Mouse (Mus musculus) stomach, embryonic 15.5 days (tissue): ENCODE measurements around the gene Aco1. TPM values are rescaled to one million over a fixed set of nuclear protein-coding genes. Genes with fewer than 3 reads are reported as not detected.

Experiments
- ATAC-seq: fragments of 200-750 bp; cut with Nextera tagmentation; 2 replicates; pipeline ENCODE4 v1.8.0; 2017; ENCODE audit warnings: low read depth, moderate number of reproducible peaks, moderate TSS enrichment; ENCODE audit not compliant: insufficient read depth, low FRiP score
- H3K27ac ChIP-seq: fragments of 300-500 bp; sonication (generic); 2 replicates; pipeline ENCODE4 v1.5.1; 2015; ENCODE audit warnings: mild to moderate bottlenecking, inconsistent platforms
- H3K27me3 ChIP-seq: fragments of 300-500 bp; sonication (generic); replicated peaks from 2 replicates; pipeline ENCODE4 v1.6.1; 2015; ENCODE audit warnings: inconsistent platforms
- H3K36me3 ChIP-seq: fragments of 300-500 bp; sonication (generic); 2 replicates; pipeline ENCODE4 v1.6.1; 2015; ENCODE audit warnings: inconsistent platforms
- H3K4me1 ChIP-seq: fragments of 300-500 bp; sonication (generic); 2 replicates; pipeline ENCODE4 v1.6.1; 2015; ENCODE audit warnings: inconsistent platforms
- H3K4me2 ChIP-seq: fragments of 300-500 bp; sonication (generic); 2 replicates; pipeline ENCODE4 v1.6.1; 2015; ENCODE audit warnings: mild to moderate bottlenecking, inconsistent platforms
- H3K4me3 ChIP-seq: fragments of 300-500 bp; sonication (generic); replicated peaks from 2 replicates; pipeline ENCODE4 v1.5.1; 2015; ENCODE audit warnings: inconsistent platforms
- H3K9ac ChIP-seq: fragments of 300-500 bp; sonication (generic); 2 replicates; pipeline ENCODE4 v1.6.1; 2015; ENCODE audit warnings: inconsistent platforms
- H3K9me3 ChIP-seq: fragments of 300-500 bp; sonication (generic); 2 replicates; pipeline ENCODE4 v1.6.1; 2016; ENCODE audit warnings: inconsistent platforms
- WGBS: fragments of 180-500 bp; shearing (Covaris S2); methylation state at CpG from one replicate; pipeline ENCODE4 v1.1.7; 2015; 5-methylcytosine and 5-hydroxymethylcytosine counted together
- polyA plus RNA-seq: library from polyadenylated mRNA; unstranded; fragments of >200 nt; fragmentation: Nextera tagmentation; extraction: Ambion mirVana; gene quantifications from 2 replicates; pipeline ENCODE4 v1.2.1, GENCODE M21; 2015

The Aco1 gene
- polyA plus RNA-seq, 1 experiment from 2014 or later: 55.0 TPM

DNA sequence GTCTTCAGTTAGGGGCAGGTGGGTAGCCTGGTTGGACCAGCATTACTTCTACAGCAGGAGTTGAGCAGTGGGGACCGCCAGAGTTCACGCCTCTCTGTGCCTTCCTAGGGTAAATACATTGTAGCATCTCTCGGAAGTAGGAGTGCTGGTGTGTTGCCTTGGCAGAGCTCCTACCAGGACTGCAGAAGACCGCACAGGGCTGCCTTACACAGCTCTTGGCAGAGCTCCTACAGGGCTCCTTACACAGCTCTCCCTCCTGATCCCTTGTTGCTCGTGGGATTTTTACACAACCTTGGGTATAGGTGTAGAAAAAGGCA is 15.3 kb downstream of the Aco1 start:
- H3K36me3 ChIP-seq: no peaks in the 10 kb centered on the region; the same call in 1 of the 2 replicates
- no peaks in the 10 kb centered on the region for H3K27me3 ChIP-seq
- ATAC-seq: no peak
- H3K4me2 ChIP-seq: no peak overlapping the region
- peaks cover 15% of the 10 kb centered on the region; the same call in 1 of the 2 replicates for H3K4me1 ChIP-seq
- WGBS: 80% methylated on average over 5 of the region's 5 CpGs
- no peak overlapping the region for H3K9ac ChIP-seq
- H3K4me3 ChIP-seq: no peak overlapping the region
- no peaks in the 10 kb centered on the region for H3K9me3 ChIP-seq
- H3K27ac ChIP-seq: no peak overlapping the region

DNA sequence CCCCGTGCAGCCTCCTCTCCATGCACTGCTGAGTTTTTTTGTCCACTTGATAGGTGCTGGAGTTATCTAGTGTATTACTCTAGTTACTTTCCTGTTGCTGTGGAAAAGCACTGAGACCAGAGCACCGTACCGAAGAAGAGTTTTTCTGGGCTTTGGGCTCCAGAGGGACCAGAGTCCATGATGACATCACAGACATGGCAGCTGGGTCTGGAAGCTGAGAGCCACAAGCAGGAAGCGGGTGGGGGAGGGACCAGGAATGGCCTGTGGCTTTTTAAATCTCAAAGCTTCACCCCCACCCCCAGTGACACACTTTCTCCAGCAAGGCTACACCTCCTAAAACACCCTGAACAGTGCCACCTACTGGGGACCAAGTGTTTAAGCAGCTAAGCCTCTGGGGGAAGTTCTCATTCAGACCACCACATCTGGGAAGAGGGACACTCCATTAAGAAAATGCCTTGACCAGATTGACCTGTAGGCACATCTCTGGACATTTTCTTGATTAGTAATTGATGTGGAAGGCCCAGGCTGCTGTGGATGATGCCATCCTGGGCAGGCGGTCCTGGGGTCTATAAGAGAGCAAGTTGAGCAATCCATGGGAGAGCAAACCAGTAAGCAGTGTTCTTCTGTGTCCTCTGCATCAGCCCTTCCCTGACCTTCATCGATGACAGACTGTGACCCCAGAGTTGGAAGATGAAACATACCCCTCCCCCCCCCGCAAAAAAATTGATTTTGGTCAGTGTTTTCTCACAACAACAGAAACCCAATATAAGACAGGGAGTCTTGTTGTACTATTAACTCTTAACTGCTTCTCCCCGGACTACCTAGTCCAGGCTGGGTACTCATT is 17.9 kb downstream of the Aco1 start:
- 93% methylated on average over 8 of the region's 8 CpGs for WGBS
- H3K4me1 ChIP-seq: peaks cover 10% of the 10 kb centered on the region; the same call in 1 of the 2 replicates
- no peaks in the 10 kb centered on the region for H3K9me3 ChIP-seq
- H3K9ac ChIP-seq: no peak overlapping the region
- no peak overlapping the region for H3K27ac ChIP-seq
- H3K27me3 ChIP-seq: no peaks in the 10 kb centered on the region
- no peak overlapping the region for H3K4me3 ChIP-seq
- no peak overlapping the region for H3K4me2 ChIP-seq
- peaks cover 3% of the 10 kb centered on the region; the same call in 1 of the 2 replicates for H3K36me3 ChIP-seq
- no peak for ATAC-seq

DNA sequence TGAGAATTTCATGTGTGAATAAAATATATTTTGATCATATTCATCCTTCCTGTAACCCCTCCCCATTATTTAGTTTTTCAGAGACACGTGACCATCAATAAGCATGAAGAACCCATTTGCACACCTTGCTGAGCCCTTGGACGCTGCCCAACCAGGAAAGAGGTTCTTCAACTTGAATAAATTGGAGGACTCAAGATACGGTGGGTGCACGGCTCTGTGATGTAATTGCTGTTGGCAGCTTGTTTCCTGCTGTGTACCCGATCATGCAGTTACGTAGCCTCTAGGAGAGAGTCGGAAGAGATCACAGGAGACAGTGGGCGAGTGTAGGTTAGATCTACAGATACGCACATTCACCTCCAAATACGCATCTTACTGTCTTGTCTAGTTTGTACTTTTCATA is 20.8 kb downstream of the Aco1 start:
- WGBS: 90% methylated on average over 10 of the region's 10 CpGs
- no peak for ATAC-seq
- no peak overlapping the region for H3K4me3 ChIP-seq
- H3K27me3 ChIP-seq: no peaks in the 10 kb centered on the region
- no peak overlapping the region for H3K27ac ChIP-seq
- no peak overlapping the region for H3K9ac ChIP-seq
- peaks cover 3% of the 10 kb centered on the region; the same call in 1 of the 2 replicates for H3K36me3 ChIP-seq
- no peaks in the 10 kb centered on the region for H3K4me1 ChIP-seq
- no peak overlapping the region for H3K4me2 ChIP-seq
- H3K9me3 ChIP-seq: no peaks in the 10 kb centered on the region

DNA sequence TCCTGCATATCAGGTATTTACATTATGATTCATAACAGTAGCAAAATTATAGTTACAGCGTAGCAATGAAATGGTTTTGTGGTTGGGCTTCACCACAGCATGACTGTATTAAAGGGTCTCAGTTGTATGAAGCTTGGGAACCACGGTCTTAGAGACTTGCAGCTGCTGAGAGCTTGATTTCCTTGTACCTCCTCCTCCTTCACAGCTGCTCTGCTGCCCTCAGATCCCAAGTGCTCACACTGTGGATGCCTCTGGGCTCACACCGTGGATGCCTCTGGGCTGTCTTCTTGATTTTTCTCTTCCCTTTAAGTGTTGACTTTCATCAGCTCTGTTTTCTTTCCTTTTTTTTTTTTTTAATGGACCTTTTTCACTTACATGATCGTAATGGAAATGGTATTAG is 28.6 kb downstream of the Aco1 start:
- no peak overlapping the region for H3K4me3 ChIP-seq
- 86% methylated on average over 4 of the region's 4 CpGs for WGBS
- H3K9me3 ChIP-seq: no peaks in the 10 kb centered on the region
- peaks cover 16% of the 10 kb centered on the region; the same call in 1 of the 2 replicates for H3K36me3 ChIP-seq
- no peak overlapping the region for H3K27ac ChIP-seq
- ATAC-seq: no peak
- H3K4me1 ChIP-seq: no peaks in the 10 kb centered on the region
- no peak overlapping the region for H3K4me2 ChIP-seq
- H3K27me3 ChIP-seq: no peaks in the 10 kb centered on the region
- H3K9ac ChIP-seq: no peak overlapping the region

DNA sequence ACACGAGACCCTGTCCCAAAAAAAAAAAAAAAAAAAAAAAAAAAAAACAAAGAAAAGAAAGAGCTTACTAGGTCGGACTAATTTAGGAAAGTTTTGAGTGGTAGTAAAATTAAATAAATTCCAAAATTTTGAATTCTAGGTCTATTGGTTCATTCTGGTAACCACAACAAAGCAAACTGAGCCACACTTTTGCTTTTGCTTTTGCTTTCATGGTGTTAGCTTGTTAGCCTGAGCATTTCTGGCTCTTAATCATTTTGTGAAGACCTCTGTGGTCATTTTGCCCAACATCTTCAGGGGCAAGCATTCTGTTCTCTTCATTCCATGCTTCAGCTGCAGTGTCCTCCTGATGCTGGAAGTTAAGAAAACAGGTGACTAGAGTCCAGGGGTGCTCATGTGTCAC is 29.5 kb downstream of the Aco1 start:
- Histone ChIP-seq H3K9ac (no peak overlapping the region), H3K36me3 (peaks cover 17% of the 10 kb centered on the region; the same call in 1 of the 2 replicates), H3K27me3 (no peaks in the 10 kb centered on the region), H3K4me1 (no peaks in the 10 kb centered on the region), H3K27ac (no peak overlapping the region), H3K9me3 (no peaks in the 10 kb centered on the region), H3K4me3 (no peak overlapping the region), H3K4me2 (no peak overlapping the region)
- 77% methylated on average over 2 of the region's 2 CpGs for WGBS
- no peak for ATAC-seq

DNA sequence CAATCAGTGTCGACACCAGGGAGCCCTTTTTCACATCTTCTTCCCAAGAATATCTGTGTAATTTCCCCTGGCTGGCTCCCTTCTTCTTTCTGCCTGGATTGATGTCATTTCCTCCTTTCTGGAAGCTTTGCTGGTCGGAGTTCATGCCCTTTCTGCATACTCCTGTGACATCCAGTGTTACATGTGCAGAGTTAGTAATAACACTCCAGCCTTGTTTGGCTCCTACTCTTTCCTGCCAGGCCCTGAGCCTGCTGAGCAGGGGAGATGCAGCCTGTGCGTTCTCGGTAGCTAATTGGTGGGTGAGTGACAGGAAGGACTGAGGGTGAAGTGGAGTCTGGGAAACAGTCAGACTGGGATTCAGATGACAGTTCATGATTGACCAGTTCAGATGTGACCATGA is 31.4 kb downstream of the Aco1 start:
- H3K4me3 ChIP-seq: no peak overlapping the region
- H3K36me3 ChIP-seq: peaks cover 21% of the 10 kb centered on the region; the same call in 1 of the 2 replicates
- H3K27me3 ChIP-seq: no peaks in the 10 kb centered on the region
- no peak overlapping the region for H3K9ac ChIP-seq
- no peaks in the 10 kb centered on the region for H3K9me3 ChIP-seq
- WGBS: 56% methylated on average over 4 of the region's 4 CpGs
- no peak overlapping the region for H3K4me2 ChIP-seq
- H3K4me1 ChIP-seq: no peaks in the 10 kb centered on the region
- no peak for ATAC-seq
- H3K27ac ChIP-seq: no peak overlapping the region

DNA sequence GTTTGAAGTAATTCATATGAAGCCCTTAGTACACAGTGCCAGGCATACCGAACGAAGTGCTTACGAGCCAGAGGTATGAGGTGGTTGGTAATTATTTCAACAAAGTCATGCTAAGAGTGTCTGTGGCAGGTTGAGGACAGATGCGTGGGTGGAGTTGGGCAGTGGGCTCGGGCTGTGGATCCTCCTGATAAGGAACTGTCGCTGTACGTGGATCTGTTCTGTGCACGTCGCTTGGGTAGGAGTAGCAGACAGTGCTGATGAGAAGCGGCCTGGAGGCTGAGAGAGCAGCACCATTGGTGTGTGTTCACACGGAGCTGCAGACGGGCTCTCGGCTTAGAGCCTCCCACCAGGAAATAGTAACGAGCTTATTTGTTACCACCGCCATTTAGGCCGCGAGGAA is 35.7 kb downstream of the Aco1 start:
- H3K9ac ChIP-seq: no peak overlapping the region
- H3K27ac ChIP-seq: no peak overlapping the region
- H3K4me2 ChIP-seq: no peak overlapping the region
- no peaks in the 10 kb centered on the region for H3K27me3 ChIP-seq
- H3K4me3 ChIP-seq: no peak overlapping the region
- H3K36me3 ChIP-seq: peaks cover 26% of the 10 kb centered on the region; the same call in 1 of the 2 replicates
- no peaks in the 10 kb centered on the region for H3K9me3 ChIP-seq
- ATAC-seq: no peak
- 84% methylated on average over 17 of the region's 17 CpGs for WGBS
- no peaks in the 10 kb centered on the region for H3K4me1 ChIP-seq

DNA sequence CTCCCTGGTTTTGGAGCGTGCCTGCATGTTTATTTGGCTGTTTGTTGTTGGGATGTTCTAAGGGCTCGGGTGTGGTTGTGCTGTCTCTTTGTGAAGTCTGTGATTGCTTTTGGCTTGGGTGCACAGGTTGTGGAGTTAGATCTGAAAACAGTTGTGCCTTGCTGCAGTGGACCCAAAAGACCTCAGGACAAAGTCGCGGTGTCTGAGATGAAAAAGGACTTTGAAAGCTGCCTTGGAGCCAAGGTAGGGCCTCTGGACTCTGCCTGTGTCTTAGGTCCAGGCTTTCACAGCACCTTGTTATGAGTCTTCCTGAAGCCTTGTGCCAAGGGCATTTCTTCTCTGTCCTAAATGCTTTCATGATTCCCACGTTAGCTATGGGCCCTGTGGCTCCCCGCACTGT is 37.2 kb downstream of the Aco1 start:
- no peak for ATAC-seq
- no peaks in the 10 kb centered on the region for H3K27me3 ChIP-seq
- H3K36me3 ChIP-seq: peaks cover 29% of the 10 kb centered on the region; the same call in 1 of the 2 replicates
- no peak overlapping the region for H3K4me3 ChIP-seq
- no peaks in the 10 kb centered on the region for H3K9me3 ChIP-seq
- H3K4me1 ChIP-seq: no peaks in the 10 kb centered on the region
- no peak overlapping the region for H3K4me2 ChIP-seq
- no peak overlapping the region for H3K9ac ChIP-seq
- WGBS: 94% methylated on average over 6 of the region's 6 CpGs
- no peak overlapping the region for H3K27ac ChIP-seq

DNA sequence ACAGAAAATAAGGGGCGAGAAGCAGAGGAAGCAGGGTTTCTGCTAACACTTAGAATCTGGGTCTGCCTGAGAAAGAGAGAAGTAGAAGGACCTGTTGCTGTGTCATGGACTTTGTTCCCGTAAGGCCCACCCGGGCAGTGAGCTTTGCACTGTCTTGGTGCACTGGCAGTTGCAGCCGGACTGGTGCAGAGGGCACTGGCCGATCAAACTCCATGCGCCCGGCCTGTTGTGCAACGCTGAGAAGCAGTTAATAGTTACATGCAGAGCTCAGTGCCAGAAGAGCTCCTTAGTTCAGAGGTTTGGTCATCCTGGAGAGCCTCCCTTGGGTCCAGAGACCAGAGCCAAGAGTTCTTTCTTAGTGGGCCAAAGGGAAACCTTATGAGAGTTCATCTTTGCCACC is 38.8 kb downstream of the Aco1 start:
- Histone ChIP-seq H3K9me3 (no peaks in the 10 kb centered on the region), H3K36me3 (peaks cover 24% of the 10 kb centered on the region; the same call in 1 of the 2 replicates), H3K4me1 (no peaks in the 10 kb centered on the region), H3K4me2 (no peak overlapping the region), H3K9ac (no peak overlapping the region), H3K27me3 (no peaks in the 10 kb centered on the region), H3K27ac (no peak overlapping the region), H3K4me3 (no peak overlapping the region)
- 93% methylated on average over 8 of the region's 8 CpGs for WGBS
- ATAC-seq: 0 out of 2 replicates have a peak, but pooled peaks have one; percentile 63

DNA sequence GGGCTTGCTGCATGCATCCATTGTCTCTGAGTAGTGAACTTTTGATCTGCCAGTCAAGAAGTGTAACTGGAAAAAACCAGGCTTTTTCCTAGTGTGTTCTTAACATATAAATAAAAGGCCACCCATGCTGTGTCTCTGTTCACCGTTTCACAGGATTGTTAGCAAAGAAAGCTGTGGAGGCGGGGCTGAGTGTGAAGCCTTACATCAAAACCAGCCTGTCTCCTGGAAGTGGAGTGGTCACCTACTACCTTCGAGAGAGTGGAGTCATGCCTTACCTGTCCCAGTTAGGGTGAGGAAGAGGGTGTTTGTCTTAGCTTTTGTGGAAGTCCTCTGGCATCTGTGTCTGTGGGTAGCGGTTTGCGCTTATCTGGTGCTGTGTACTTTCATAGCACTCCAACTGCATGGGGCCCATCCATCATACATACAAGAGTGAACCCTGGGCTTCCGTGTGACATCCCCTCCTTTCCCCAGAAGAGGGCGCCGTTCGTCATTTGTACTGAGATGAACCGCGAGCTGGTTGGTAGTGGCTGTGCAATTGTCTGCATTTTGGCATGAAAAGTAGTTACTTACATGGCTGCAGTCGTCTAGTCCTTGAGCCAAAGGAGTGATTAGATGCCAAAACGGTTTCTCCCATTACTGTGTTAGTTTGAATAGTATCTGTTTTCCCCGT is 39.9 kb downstream of the Aco1 start:
- H3K36me3 ChIP-seq: peaks cover 33% of the 10 kb centered on the region

DNA sequence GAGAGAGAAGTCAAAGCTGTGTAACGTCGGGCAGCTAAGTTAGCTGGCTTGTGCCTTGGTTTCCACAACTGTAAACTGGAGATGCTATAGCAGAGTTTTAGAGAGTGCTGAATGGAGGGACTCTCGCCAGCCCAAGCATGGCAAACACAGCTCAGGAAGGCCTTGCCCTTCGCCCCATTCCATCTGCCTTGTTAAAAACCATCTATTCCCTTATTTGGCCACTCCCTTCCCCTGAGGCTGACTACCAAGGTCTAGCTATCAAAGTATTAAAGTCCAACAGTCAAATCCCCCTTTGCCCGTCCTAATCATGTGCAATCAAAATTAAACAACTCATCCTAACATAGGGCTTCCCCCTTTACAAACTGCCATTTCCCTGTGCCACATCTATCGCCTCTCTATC is 40.9 kb downstream of the Aco1 start:
- Histone ChIP-seq H3K4me1 (no peaks in the 10 kb centered on the region), H3K27ac (no peak overlapping the region), H3K4me2 (no peak overlapping the region), H3K27me3 (no peaks in the 10 kb centered on the region), H3K9ac (no peak overlapping the region), H3K36me3 (peaks cover 30% of the 10 kb centered on the region), H3K4me3 (no peak overlapping the region), H3K9me3 (no peaks in the 10 kb centered on the region)
- ATAC-seq: no peak
- 89% methylated on average over 6 of the region's 6 CpGs for WGBS

More for the DNA sequence above, 39.9 kb downstream of the Aco1 start:
- ATAC-seq: no peak
- WGBS: 42% methylated on average over 14 of the region's 14 CpGs
- H3K4me2 ChIP-seq: no peak overlapping the region
- H3K4me1 ChIP-seq: no peaks in the 10 kb centered on the region
- no peak overlapping the region for H3K27ac ChIP-seq
- no peak overlapping the region for H3K4me3 ChIP-seq
- H3K9ac ChIP-seq: no peak overlapping the region
- H3K9me3 ChIP-seq: no peaks in the 10 kb centered on the region
- H3K27me3 ChIP-seq: no peaks in the 10 kb centered on the region

DNA sequence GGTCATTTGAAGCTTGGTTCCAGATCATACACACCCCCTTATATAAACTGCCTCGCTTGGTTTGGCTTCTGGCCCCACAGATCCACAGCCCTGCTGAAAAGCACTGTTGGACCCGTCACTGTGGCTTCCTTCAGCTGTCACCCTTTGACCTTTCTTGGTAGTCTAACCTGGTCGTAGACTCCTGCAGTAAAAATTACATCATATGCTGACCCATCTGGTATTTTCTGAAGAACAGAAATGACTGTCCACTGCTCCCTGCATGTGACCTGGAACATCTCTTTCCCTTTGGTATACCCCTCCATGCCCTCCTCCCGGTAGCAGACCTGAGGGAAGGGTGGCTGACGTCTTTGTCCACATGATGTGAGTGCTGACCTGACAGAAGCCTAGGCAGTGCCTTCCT is 41.6 kb downstream of the Aco1 start:
- no peak for ATAC-seq
- Histone ChIP-seq H3K36me3 (peaks cover 29% of the 10 kb centered on the region), H3K4me1 (no peaks in the 10 kb centered on the region)

More for the DNA sequence above, 41.6 kb downstream of the Aco1 start:
- no peak overlapping the region for H3K4me3 ChIP-seq
- WGBS: 80% methylated on average over 5 of the region's 5 CpGs
- H3K9me3 ChIP-seq: no peaks in the 10 kb centered on the region
- H3K9ac ChIP-seq: no peak overlapping the region
- H3K27me3 ChIP-seq: no peaks in the 10 kb centered on the region
- H3K4me2 ChIP-seq: no peak overlapping the region
- H3K27ac ChIP-seq: no peak overlapping the region
